Mouse (Mus musculus) retina, postnatal 1 day (tissue): ENCODE measurements around the gene Fto.

ENCODE experiments used
- DNase-seq: peaks from one replicate; pipeline ENCODE4 v3.0.0-alpha.2; 2012

Fto gene

GRCm38 (mm10) chr8:91324916-91325315 lies 11.6 kb downstream of the Fto start:
- no peak for DNase-seq

DNA sequence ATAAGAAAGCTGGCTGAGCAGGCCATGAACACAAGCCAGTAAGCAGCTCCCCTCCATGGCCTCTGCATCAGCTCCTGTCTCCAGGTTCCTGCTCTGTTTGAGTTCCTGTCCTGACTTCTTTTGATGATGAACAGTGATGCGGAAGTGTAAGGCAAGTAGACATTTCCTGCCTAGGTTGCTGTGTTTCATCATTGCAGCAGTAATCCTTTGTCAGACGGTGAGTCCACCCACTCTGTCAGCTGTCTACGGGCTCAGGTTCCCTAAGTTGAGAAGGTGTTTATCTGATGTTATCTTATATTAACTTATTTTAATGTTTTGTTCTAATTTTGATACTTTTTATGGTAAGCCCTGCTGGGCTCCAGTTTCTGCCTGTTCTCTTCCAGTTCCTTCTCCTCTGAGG lies 12.7 kb downstream of the Fto start:
- no peak for DNase-seq

GRCm38 (mm10) chr8:91326946-91327345 lies 13.6 kb downstream of the Fto start:
- no peak for DNase-seq

DNA sequence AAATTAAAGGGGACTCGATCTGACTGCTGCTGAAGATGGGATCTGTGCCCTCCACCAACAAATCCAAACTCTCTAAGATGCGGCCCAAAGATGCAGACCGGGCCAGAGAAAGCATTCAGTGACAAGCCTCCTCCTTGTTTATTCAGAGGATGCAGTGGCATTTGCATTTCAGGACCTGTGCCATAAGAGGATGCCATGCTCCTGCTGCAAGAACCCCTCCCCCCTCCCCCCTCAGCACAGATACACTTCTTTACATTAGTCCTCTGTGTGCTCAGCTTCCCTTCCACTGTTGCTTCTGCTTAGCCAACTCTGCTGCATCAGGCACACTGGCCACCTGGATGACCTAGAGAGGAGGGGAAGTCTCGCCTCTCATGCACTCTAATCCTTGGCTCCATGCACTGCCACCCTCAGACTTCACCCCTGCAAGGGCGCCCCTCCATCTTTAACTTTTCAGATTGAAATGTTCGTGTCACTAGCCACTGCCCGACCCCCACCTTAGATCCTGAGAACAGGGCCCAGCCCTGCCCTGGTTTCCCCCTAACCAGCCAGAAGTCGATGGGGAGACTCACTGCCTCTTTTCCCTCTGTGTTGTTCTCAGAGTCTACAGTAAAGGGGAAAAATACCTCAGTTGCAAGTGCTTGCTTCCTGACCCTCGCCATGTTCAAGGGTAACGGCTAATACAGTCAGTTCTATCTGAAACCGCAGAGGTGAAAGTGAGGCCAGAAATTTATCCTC lies 14.3 kb downstream of the Fto start:
- no peak for DNase-seq

GRCm38 (mm10) chr8:91329056-91329455 lies 15.7 kb downstream of the Fto start:
- DNase-seq, result no peak

DNA sequence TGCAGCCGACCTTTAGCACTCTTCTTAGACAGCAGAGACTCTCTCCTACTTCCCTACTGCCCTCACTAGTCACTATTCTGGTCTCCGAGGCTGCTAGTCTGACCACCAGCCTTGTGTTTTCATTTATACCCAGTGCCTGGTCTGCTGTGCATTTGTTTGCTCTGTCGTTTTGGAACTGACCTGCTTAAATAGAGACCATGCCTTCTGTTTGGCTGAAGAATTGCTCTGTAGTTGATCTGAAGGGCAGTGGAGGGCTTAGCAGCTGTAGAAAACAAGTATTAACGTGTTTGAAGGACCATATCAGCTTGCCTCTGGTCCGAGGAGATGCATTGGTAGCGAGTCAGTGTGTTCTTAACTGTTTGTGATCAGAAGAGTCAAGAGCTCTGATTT lies 16.1 kb downstream of the Fto start:
- no peak for DNase-seq

GRCm38 (mm10) chr8:91338389-91339154 lies 25.2 kb downstream of the Fto start:
- DNase-seq, result no peak

GRCm38 (mm10) chr8:91339651-91340050 lies 26.3 kb downstream of the Fto start:
- DNase-seq, result no peak

GRCm38 (mm10) chr8:91340746-91341145 lies 27.4 kb downstream of the Fto start:
- DNase-seq, result no peak

DNA sequence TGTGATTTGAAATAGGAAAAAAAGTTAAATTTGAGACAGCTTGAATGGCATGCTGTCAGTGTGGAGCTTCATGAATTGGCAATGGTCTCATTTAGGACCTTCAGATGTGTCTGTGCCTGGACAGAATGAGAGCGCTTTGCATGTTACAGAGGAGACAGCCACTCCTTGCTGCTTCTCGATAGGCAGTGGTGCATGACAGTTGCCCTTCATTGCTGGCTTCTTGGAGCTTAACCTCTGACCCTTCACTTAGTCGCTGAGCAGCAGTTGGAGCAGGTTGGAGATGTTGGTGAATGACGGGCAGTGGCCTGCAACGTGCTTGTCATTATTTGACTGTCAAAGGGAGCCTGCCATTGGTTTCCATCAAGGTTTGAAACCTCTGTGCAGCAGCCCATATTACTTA lies 28.9 kb downstream of the Fto start:
- no peak for DNase-seq

DNA sequence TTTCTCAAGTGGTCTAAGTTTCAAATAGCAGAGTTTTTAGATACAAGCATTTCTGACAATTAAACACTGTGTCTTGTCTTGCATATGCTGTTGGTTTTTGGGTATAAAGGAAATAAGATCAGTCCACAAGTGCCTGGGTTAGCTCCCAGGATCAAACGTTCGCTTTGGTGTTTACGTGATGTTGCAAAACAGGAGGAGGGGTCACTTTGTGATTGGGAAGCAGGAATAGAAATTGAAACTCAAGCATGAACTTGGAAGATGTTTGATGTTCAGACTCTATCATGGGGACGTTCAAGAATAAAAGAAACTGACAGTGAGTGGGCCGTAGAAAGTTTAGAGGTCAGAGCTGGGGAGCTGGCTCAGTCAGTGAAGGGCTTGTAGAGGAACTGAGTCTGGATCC lies 29.5 kb downstream of the Fto start:
- no peak for DNase-seq

DNA sequence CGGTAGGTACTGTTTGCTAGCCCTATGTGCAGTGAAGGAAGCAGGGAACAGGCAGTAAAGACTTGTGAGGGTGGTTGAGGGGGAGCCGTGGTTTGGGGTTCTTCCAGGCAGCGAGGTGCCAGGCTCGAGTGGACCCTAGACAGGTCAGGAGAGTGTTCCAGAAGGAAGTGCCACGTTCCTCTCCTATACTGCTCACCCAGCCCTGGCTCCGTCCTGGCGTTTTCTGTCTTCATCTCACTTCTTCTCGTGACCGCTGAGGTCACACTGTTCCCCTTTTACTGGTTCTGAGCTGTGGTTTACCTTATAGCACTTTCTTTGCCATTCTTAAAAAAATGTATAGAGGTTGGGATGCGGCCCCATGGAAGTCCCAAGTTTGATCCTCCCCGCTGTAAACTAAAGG lies 31.3 kb downstream of the Fto start:
- no peak for DNase-seq

GRCm38 (mm10) chr8:91347146-91347545 lies 33.8 kb downstream of the Fto start:
- no peak for DNase-seq

DNA sequence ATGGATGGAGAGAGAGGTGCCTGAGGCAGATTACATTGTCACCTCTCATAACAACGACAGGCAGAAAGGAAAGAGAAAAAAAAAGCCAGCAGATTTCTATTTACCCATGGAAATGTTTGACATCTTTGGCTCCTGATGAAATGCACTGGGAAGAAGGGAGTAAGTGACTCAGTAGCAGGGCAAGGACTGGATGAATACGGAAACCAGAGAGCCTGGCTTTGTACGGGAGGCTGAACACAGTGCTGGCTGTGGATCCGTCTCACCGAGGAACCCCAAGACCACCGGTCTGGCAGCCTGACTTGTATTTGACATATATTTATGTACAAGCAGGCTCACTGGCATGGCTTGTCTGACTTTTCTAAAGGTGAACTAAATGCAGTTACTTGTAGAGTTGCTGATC lies 34.3 kb downstream of the Fto start:
- DNase-seq, result no peak

DNA sequence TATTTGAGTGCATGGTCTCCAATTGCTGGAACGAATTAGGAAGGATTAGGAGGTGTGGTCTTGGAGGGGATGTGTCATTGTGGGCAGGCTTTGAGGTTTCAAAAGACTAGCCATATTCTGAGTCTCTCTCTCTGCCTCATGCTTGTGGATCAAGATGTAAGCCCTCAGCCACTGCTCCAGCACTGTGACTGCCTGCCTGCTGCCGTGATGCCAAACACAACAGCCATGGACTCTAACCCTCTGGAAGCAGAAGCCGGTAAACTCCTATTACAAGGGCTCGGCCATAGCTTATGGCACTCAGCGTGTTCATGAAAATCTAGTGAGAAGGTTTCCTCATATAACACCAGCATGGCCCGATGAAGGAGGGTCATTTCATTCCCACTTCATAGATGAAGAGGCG lies 36.5 kb downstream of the Fto start:
- no peak for DNase-seq

- DNase-seq, result no peak
These were observed 37.3 kb downstream of the Fto start for GRCm38 (mm10) chr8:91350628-91351027.

DNA sequence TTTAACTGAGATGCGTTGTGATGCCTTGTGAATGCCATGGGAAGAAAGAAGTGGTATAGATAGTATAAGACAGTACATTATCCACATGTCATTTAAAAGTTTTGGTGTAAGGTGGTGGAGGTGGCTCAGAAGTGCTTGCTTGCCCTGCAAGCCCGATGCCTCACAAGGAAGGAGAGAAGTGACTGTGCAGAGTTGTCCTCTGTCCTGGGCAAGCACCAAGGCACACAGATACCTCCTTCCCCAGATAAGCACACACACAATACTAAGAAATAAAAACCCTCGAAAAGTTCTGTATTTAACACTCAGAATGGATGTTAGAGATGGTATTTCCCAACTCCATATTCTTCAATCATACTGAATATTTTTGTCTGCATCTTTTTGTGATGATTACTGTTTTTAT lies 39.3 kb downstream of the Fto start:
- DNase-seq, result no peak

DNA sequence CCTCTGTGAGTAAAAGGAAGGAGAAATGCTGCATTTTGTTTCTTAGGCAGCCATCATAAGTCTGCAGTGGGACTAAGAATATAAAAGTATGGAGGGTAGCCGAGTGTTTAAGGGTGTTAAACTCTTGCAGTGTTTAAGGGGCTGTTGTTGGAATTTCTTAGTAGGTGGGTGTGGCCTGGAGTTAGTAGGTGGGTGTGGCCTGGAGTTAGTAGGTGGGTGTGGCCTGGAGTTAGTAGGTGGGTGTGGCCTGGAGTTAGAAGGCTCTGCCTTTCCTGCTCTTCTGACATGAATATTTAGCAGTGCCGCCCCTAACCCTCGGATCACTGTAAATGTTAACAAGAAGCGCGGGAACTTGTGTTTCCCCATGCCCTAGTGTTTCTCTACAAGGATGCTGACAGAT lies 39.7 kb downstream of the Fto start:
- no peak for DNase-seq

GRCm38 (mm10) chr8:91353907-91354306 lies 40.6 kb downstream of the Fto start:
- DNase-seq, result no peak

DNA sequence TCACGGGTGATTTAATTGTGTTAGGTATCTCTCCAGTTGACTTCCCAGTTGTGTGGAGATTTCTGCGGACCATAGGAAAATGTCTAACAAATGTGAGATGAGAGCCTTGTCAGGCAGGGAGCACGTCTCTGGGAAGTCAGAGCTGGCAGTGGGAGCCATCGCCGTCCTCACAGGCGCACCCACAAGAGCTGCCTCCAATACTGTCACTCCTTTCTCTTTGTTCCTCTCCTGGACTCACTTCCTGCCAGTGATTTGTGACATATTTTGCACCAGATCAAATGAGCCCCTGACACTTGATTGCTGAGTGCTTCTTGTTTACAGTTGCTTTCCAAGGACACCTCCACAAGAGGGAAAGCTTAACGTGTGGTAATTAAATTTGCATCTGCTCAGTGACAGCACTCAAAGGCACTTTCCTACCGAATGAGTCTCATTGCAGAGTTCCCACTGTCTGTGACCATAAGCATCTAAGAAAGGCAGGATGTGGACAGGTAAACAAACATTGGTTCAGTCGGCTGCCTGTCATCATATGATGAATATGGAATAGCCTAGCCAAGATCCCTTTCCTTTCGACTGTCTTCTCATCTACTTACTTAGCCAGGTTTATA lies 42.1 kb downstream of the Fto start:
- DNase-seq, result no peak

DNA sequence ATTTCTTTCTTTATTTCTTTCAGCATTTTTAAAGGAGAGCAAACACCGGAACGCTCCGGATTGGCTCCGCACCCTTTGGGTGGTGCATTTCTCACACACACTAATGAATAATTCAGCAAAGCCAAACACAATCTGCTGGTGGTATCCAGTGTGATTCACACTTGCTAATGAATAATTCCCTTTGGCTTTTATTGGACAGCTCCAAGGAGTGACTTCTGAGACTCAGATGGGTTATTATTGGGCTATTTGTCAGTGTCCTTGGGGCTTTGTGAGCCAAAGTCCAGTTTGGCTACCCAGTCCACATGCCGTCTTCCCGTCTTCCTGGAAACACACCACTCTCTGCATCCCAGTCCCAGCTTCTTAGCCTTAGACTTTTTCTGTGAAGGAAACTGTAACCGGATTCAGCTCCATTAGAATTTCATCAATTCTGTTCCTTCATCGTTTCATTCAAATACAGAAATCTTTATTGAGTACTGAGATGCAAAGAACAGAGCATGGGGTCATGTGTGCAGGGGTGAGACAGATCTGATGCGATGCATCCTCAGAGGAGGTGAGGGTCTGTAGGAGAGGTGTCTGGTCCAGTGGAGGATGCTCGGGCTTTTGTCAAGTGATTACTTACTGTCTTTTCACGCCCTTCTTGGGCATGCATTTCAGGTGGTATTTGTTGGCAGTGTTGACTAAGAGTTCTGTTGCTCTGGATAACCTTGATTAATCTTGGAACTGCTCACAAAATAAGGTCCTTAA lies 42.8 kb downstream of the Fto start:
- DNase-seq, result no peak

GRCm38 (mm10) chr8:91357493-91358014 lies 44.2 kb downstream of the Fto start:
- DNase-seq, result no peak

- no peak for DNase-seq
These were observed 44.7 kb downstream of the Fto start for GRCm38 (mm10) chr8:91358016-91358415.
